Comparison of ENCODE assay signal across 31 mouse cellular contexts in genomic region chr3:100713142-100714005, GRCm38 (mm10). TPM values are rescaled to one million over a fixed set of nuclear protein-coding genes. Genes with fewer than 3 reads are reported as not detected.
DNase-seq lines count a peak whose midpoint lies in the region; ATAC-seq and TF ChIP-seq lines count a peak whose summit lies in the region.
"Had no signal": no experiment of that assay in that cellular context is flagged by ENCODE, and none has a peak within 500 bp of the region (broad histone marks: within the 10 kb centered on the region; RNA-seq: fewer than 3 reads in every experiment).

No protein-coding gene starts in this region.

- 54% methylated on average over 11 of the region's 11 CpGs for WGBS in heart, embryonic 12.5 days
- 41% methylated on average over 11 of the region's 11 CpGs for WGBS in kidney, embryonic 15.5 days
- WGBS in kidney, adult 2 months, result 52% methylated on average over 11 of the region's 11 CpGs
- 71% methylated on average over 11 of the region's 11 CpGs for WGBS in limb, embryonic 10.5 days

- peak overlapping the region; percentile 41; the same call in 1 of the 2 replicates for H3K27ac ChIP-seq in heart, embryonic 12.5 days (ENCODE audit: poor library complexity, severe bottlenecking)
- H3K27ac ChIP-seq in kidney, embryonic 15.5 days, result no peak overlapping the region
- no peak overlapping the region for H3K27ac ChIP-seq in kidney, adult 2 months (ENCODE audit: insufficient read depth, low read depth, low read length)
- no peak overlapping the region for H3K27ac ChIP-seq in CH12.LX (ENCODE audit: insufficient read depth, low read depth)
- H3K27ac ChIP-seq in limb, embryonic 10.5 days, result peak overlapping the region; percentile 46; the same call in 1 of the 2 replicates
- no peak overlapping the region for H3K27ac ChIP-seq in gastrocnemius, adult 2 months
- H3K27ac ChIP-seq: embryonic facial prominence, embryonic 13.5 days; hindbrain, embryonic 10.5 days; hindbrain, embryonic 15.5 days; left cerebral cortex, adult 2 months; liver, embryonic 13.5 days; midbrain, embryonic 15.5 days had no signal

- no peak for DNase-seq in heart, postnatal 4 days
- DNase-seq in kidney, adult 2 months, result no peak
- DNase-seq in CH12.LX (ENCODE audit: extremely low read depth), result no peak
- no peak for DNase-seq in limb, embryonic 10.5 days (ENCODE audit: low spot score)
- no peak for DNase-seq in gastrocnemius, adult 2 months
- DNase-seq: adrenal gland, postnatal 25 days; B cell, adult 2 months; cerebellum, adult 11-12 months; cerebellum, adult 9-11 months; embryo, embryonic 11 days; kidney, adult 18-20 months; kidney, postnatal 14 days; liver, embryonic 13.5 days; lung, adult 18-20 months; lung, postnatal 4 days; right cerebral cortex, adult 18-20 months; spleen, adult 18-20 months; thymus, postnatal 14 days had no signal

- H3K9me3 ChIP-seq in heart, embryonic 12.5 days (replicated peaks), result no peaks in the 10 kb centered on the region
- no peaks in the 10 kb centered on the region for H3K9me3 ChIP-seq in kidney, embryonic 15.5 days (replicated peaks)
- no peaks in the 10 kb centered on the region for H3K9me3 ChIP-seq in CH12.LX (replicated peaks; ENCODE audit: low read length)
- H3K9me3 ChIP-seq in limb, embryonic 10.5 days (replicated peaks), result no peaks in the 10 kb centered on the region
- H3K9me3 ChIP-seq: embryonic facial prominence, embryonic 13.5 days; G1E; hindbrain, embryonic 10.5 days; hindbrain, embryonic 15.5 days; liver, embryonic 13.5 days; midbrain, embryonic 15.5 days had no signal

- no peak overlapping the region for H3K4me3 ChIP-seq in heart, embryonic 12.5 days
- no peak overlapping the region for H3K4me3 ChIP-seq in kidney, embryonic 15.5 days (replicated peaks)
- no peak overlapping the region for H3K4me3 ChIP-seq in kidney, adult 2 months (ENCODE audit: insufficient read depth, low read depth, low read length)
- no peak overlapping the region for H3K4me3 ChIP-seq in CH12.LX (replicated peaks in 1 of 3; ENCODE audit: low read depth in 2 of 3, low read length in 2 of 3, poor library complexity in 1 of 3)
- H3K4me3 ChIP-seq in limb, embryonic 10.5 days, result no peak overlapping the region
- no peak overlapping the region for H3K4me3 ChIP-seq in gastrocnemius, adult 2 months
- H3K4me3 ChIP-seq: embryonic facial prominence, embryonic 13.5 days; erythroblast, embryonic 14.5 days; hindbrain, embryonic 10.5 days; hindbrain, embryonic 15.5 days; left cerebral cortex, adult 2 months; liver, embryonic 13.5 days; midbrain, embryonic 15.5 days had no signal

- intact Hi-C loops in gastrocnemius, adult 2 months (cut with DNase I), result no loop called here

- TF ChIP-seq CTCF in kidney, adult 2 months (conservative IDR thresholded peaks at IDR 0.05; ENCODE audit: insufficient read depth, insufficient read length, low read depth, low read length), result no peak
- no peak for TF ChIP-seq CTCF in CH12.LX (conservative IDR thresholded peaks at IDR 0.05 in 1 of 2, IDR thresholded peaks at IDR 0.05 in 1 of 2; ENCODE audit: low read depth in 2 of 2, low read length in 2 of 2)
- TF ChIP-seq CTCF in gastrocnemius, adult 2 months (IDR thresholded peaks at IDR 0.05), result no peak

- no peaks in the 10 kb centered on the region for H3K79me2 ChIP-seq in CH12.LX (replicated peaks; ENCODE audit: control insufficient read depth, extremely low read depth, insufficient read depth, poor library complexity, severe bottlenecking)

- no peaks in the 10 kb centered on the region for H3K36me3 ChIP-seq in heart, embryonic 12.5 days
- H3K36me3 ChIP-seq in kidney, embryonic 15.5 days, result no peaks in the 10 kb centered on the region
- H3K36me3 ChIP-seq in kidney, adult 2 months (ENCODE audit: control insufficient read depth, insufficient read depth, low read length), result no peaks in the 10 kb centered on the region
- H3K36me3 ChIP-seq in CH12.LX (replicated peaks in 1 of 2; ENCODE audit: control insufficient read depth in 1 of 2, insufficient read depth in 1 of 2, low read length in 1 of 2), result no peaks in the 10 kb centered on the region
- no peaks in the 10 kb centered on the region for H3K36me3 ChIP-seq in limb, embryonic 10.5 days
- H3K36me3 ChIP-seq: embryonic facial prominence, embryonic 13.5 days; G1E; hindbrain, embryonic 10.5 days; hindbrain, embryonic 15.5 days; liver, embryonic 13.5 days; midbrain, embryonic 15.5 days had no signal

- in situ Hi-C loops in CH12.LX (cut with MboI; ENCODE audit: low pct_ligation_motif_present, low pct_unique_long_range_greater_than_20kb, low sequenced_read_pairs), result no loop called here

- TF ChIP-seq POLR2A in kidney, adult 2 months (IDR thresholded peaks at IDR 0.05; ENCODE audit: low read depth, low read length), result no peak
- no peak for TF ChIP-seq POLR2A in CH12.LX (IDR thresholded peaks at IDR 0.05; ENCODE audit: low read depth, low read length)

- H3K4me1 ChIP-seq in heart, embryonic 12.5 days (replicated peaks), result peaks cover 51% of the 10 kb centered on the region
- peaks cover 22% of the 10 kb centered on the region for H3K4me1 ChIP-seq in kidney, embryonic 15.5 days
- H3K4me1 ChIP-seq in kidney, adult 2 months (ENCODE audit: control insufficient read depth, insufficient read depth, low read length), result no peaks in the 10 kb centered on the region
- H3K4me1 ChIP-seq in CH12.LX (ENCODE audit: control insufficient read depth in 1 of 2, insufficient read depth in 2 of 2), result peaks cover 8 to 27% of the 10 kb centered on the region in 2 experiments
- peaks cover 46% of the 10 kb centered on the region for H3K4me1 ChIP-seq in limb, embryonic 10.5 days
- H3K4me1 ChIP-seq: hindbrain, embryonic 15.5 days; liver, embryonic 13.5 days; midbrain, embryonic 15.5 days had no signal

- no peak overlapping the region for H3K4me2 ChIP-seq in heart, embryonic 12.5 days
- H3K4me2 ChIP-seq in kidney, embryonic 15.5 days, result no peak overlapping the region
- no peak overlapping the region for H3K4me2 ChIP-seq in CH12.LX (ENCODE audit: insufficient read depth, low read depth, poor library complexity, severe bottlenecking)
- H3K4me2 ChIP-seq: embryonic facial prominence, embryonic 13.5 days; hindbrain, embryonic 15.5 days; liver, embryonic 13.5 days; midbrain, embryonic 15.5 days had no signal

- ATAC-seq in heart, embryonic 12.5 days (ENCODE audit: insufficient number of reproducible peaks, low FRiP score), result no peak
- peak; percentile 61; the same call in 1 of the 2 replicates for ATAC-seq in kidney, embryonic 15.5 days (replicated peaks; ENCODE audit: low FRiP score)
- ATAC-seq: forebrain, embryonic 16.5 days; inflammation-experienced regulatory T-cells, adult 6 months; lung, postnatal 0 days; midbrain, embryonic 15.5 days; Patski had no signal

- dilution Hi-C loops in CH12.LX (cut with MboI; ENCODE audit: extremely low pct_ligation_motif_present, extremely low pct_unique_long_range_greater_than_20kb, low sequenced_read_pairs), result no loop called here

- no peaks in the 10 kb centered on the region for H3K27me3 ChIP-seq in heart, embryonic 12.5 days (replicated peaks)
- no peaks in the 10 kb centered on the region for H3K27me3 ChIP-seq in kidney, embryonic 15.5 days
- H3K27me3 ChIP-seq in kidney, adult 2 months (replicated peaks; ENCODE audit: control insufficient read depth, insufficient read depth, low read length), result no peaks in the 10 kb centered on the region
- H3K27me3 ChIP-seq in CH12.LX (replicated peaks), result no peaks in the 10 kb centered on the region
- H3K27me3 ChIP-seq in limb, embryonic 10.5 days (ENCODE audit: low read depth, poor library complexity, severe bottlenecking), result no peaks in the 10 kb centered on the region
- H3K27me3 ChIP-seq: embryonic facial prominence, embryonic 13.5 days; hindbrain, embryonic 15.5 days; liver, embryonic 13.5 days; midbrain, embryonic 15.5 days; Patski had no signal

- no peak for TF ChIP-seq EP300 in CH12.LX (IDR thresholded peaks at IDR 0.05; ENCODE audit: low read length)

- TF ChIP-seq RAD21 in CH12.LX (IDR thresholded peaks at IDR 0.05; ENCODE audit: low read depth, low read length), result no peak

- H3K9ac ChIP-seq in heart, embryonic 12.5 days, result no peak overlapping the region
- no peak overlapping the region for H3K9ac ChIP-seq in kidney, embryonic 15.5 days
- no peak overlapping the region for H3K9ac ChIP-seq in CH12.LX (ENCODE audit: insufficient read depth, low read depth)
- H3K9ac ChIP-seq: embryonic facial prominence, embryonic 13.5 days; hindbrain, embryonic 15.5 days; liver, embryonic 13.5 days; midbrain, embryonic 15.5 days had no signal

TF ChIP-seq in CH12.LX, 34 proteins besides CTCF, POLR2A, EP300 and RAD21:
- TF ChIP-seq ZNF384 (IDR thresholded peaks at IDR 0.05; ENCODE audit: low read depth, low read length) (peak; percentile 73), SIN3A (IDR thresholded peaks at IDR 0.05; ENCODE audit: low read length) (no peak), MAFK (IDR thresholded peaks at IDR 0.05; ENCODE audit: insufficient replicate concordance, low read length) (no peak)

RNA-seq across cellular contexts. Expression of gene Man1a2, which starts 28.1 kb away (rescaled TPM):
- 83.5 and 91.1 TPM in 2 replicates for polyA plus RNA-seq in heart, embryonic 12.5 days (2016; fragmentation: Nextera tagmentation; extraction: Ambion mirVana)
- 10 to 100 TPM; 78.7 to 82.8 TPM for total RNA-seq in heart, postnatal 4 days (2021)
- polyA plus RNA-seq in kidney, embryonic 15.5 days (2015; fragmentation: Nextera tagmentation; extraction: Ambion mirVana), result 67.2 and 75.3 TPM in 2 replicates
- polyA plus RNA-seq in kidney, adult 2 months (2012; rRNA removed), result 8.7 and 9.5 TPM in 2 replicates
- total RNA-seq in CH12.LX (2012; rRNA removed), result 47.7 and 53.5 TPM in 2 replicates
- total RNA-seq in CH12.LX (2014; rRNA removed), result 31.1 and 33.4 TPM in 2 replicates
- 73.6 and 83.7 TPM in 2 replicates for polyA plus RNA-seq in CH12.LX (2012; ENCODE audit: insufficient read length, low read depth)
- polyA plus RNA-seq in limb, embryonic 10.5 days (2016; fragmentation: Nextera tagmentation; extraction: Ambion mirVana), result 67.1 and 74.9 TPM in 2 replicates
- 10 to 100 TPM; 20.3 to 24.8 TPM for total RNA-seq in gastrocnemius, adult 2 months (2021)

Comparison
In these comparisons a context has a peak if more than half of its experiments do, and no peak if none do; other contexts are left out.
1. H3K27ac ChIP-seq: peak in heart, embryonic 12.5 days (single experiment) and limb, embryonic 10.5 days (single experiment); none in kidney, embryonic 15.5 days (single experiment), kidney, adult 2 months (single experiment), CH12.LX (single experiment) and gastrocnemius, adult 2 months (single experiment).